Mouse (Mus musculus) intestine, embryonic 16.5 days (tissue): ENCODE data around the gene Grik3. TPM values are rescaled to one million over a fixed set of nuclear protein-coding genes. Genes with fewer than 3 reads are reported as not detected.

Experiments
- ATAC-seq: fragments of 200-750 bp; cut with Nextera tagmentation; 2 replicates; pipeline ENCODE4 v1.8.0; 2017; ENCODE audit warnings: moderate TSS enrichment, moderate library complexity
- H3K27ac ChIP-seq: fragments of 300-500 bp; sonication (generic); 2 replicates; pipeline ENCODE4 v1.5.1; 2014; ENCODE audit warnings: mild to moderate bottlenecking, low read length
- H3K27me3 ChIP-seq: fragments of 300-500 bp; sonication (generic); replicated peaks from 2 replicates; pipeline ENCODE4 v1.6.1; 2014; ENCODE audit warnings: low read length, control low read depth, mixed read lengths; ENCODE audit not compliant: control insufficient read depth, insufficient read depth
- H3K36me3 ChIP-seq: fragments of 300-500 bp; sonication (generic); 2 replicates; pipeline ENCODE4 v1.6.1; 2014; ENCODE audit warnings: low read length, control low read depth; ENCODE audit not compliant: control insufficient read depth, insufficient read depth
- H3K4me1 ChIP-seq: fragments of 300-500 bp; sonication (generic); 2 replicates; pipeline ENCODE4 v1.6.1; 2014; ENCODE audit warnings: low read length, control low read depth, mixed read lengths; ENCODE audit not compliant: control insufficient read depth, insufficient read depth
- H3K4me2 ChIP-seq: fragments of 300-500 bp; sonication (generic); 2 replicates; pipeline ENCODE4 v1.6.1; 2014; ENCODE audit warnings: low read depth, low read length, control low read depth
- H3K4me3 ChIP-seq: fragments of 300-500 bp; sonication (generic); 2 replicates; pipeline ENCODE4 v1.5.1; 2014; ENCODE audit warnings: mild to moderate bottlenecking, low read length
- H3K9ac ChIP-seq: fragments of 300-500 bp; sonication (generic); 2 replicates; pipeline ENCODE4 v1.6.1; 2014; ENCODE audit warnings: low read depth, low read length
- H3K9me3 ChIP-seq: fragments of 300-500 bp; sonication (generic); 2 replicates; pipeline ENCODE4 v1.6.1; 2016; ENCODE audit warnings: low read length, control low read depth; ENCODE audit not compliant: control insufficient read depth
- WGBS: fragments of 180-500 bp; shearing (Covaris S2); extraction: QIAGEN DNeasy Blood & Tissue Kit; methylation state at CpG from one replicate; pipeline ENCODE4 v1.1.7; 2014; 5-methylcytosine and 5-hydroxymethylcytosine counted together
- polyA plus RNA-seq: library from polyadenylated mRNA; unstranded; fragments of >200 nt; fragmentation: Nextera tagmentation; extraction: Ambion mirVana; gene quantifications from 2 replicates; pipeline ENCODE4 v1.2.1, GENCODE M21; 2015

The Grik3 gene
- polyA plus RNA-seq, 1 experiment from 2014 or later = 0.16 TPM

- no peaks in the 10 kb centered on the region; the same call in 1 of the 2 replicates for H3K4me1 ChIP-seq
- no peak overlapping the region for H3K4me3 ChIP-seq
- H3K27ac ChIP-seq = no peak overlapping the region
- no peak overlapping the region for H3K4me2 ChIP-seq
- H3K27me3 ChIP-seq = peaks cover 14% of the 10 kb centered on the region; the same call in 1 of the 2 replicates
- 27% methylated on average over 12 of the region's 12 CpGs for WGBS
- no peaks in the 10 kb centered on the region for H3K9me3 ChIP-seq
- H3K9ac ChIP-seq = no peak overlapping the region
- H3K36me3 ChIP-seq = no peaks in the 10 kb centered on the region
- no peak for ATAC-seq
Measured at GRCm38 (mm10) chr4:125571651-125572311, 81.3 kb downstream of the Grik3 start.

- Histone ChIP-seq H3K27ac (no peak overlapping the region), H3K9me3 (no peaks in the 10 kb centered on the region), H3K36me3 (no peaks in the 10 kb centered on the region), H3K27me3 (peaks cover 14% of the 10 kb centered on the region; the same call in 1 of the 2 replicates), H3K4me3 (no peak overlapping the region), H3K4me2 (no peak overlapping the region), H3K9ac (no peak overlapping the region), H3K4me1 (no peaks in the 10 kb centered on the region; the same call in 1 of the 2 replicates)
- ATAC-seq = no peak
- WGBS = 6% methylated on average over 5 of the region's 5 CpGs
Measured at GRCm38 (mm10) chr4:125572312-125572663, 81.8 kb downstream of the Grik3 start.

- no peaks in the 10 kb centered on the region; the same call in 1 of the 2 replicates for H3K4me1 ChIP-seq
- H3K36me3 ChIP-seq = no peaks in the 10 kb centered on the region
- no peak overlapping the region for H3K27ac ChIP-seq
- peaks cover 14% of the 10 kb centered on the region; the same call in 1 of the 2 replicates for H3K27me3 ChIP-seq
- H3K9ac ChIP-seq = no peak overlapping the region
- ATAC-seq = no peak
- no peak overlapping the region for H3K4me2 ChIP-seq
- H3K9me3 ChIP-seq = no peaks in the 10 kb centered on the region
- 29% methylated on average over 5 of the region's 5 CpGs for WGBS
- H3K4me3 ChIP-seq = no peak overlapping the region
Measured at GRCm38 (mm10) chr4:125573000-125573399, 82.5 kb downstream of the Grik3 start.

GRCm38 (mm10) chr4:125573951-125574675 is 83.6 kb downstream of the Grik3 start:
- peaks cover 14% of the 10 kb centered on the region; the same call in 1 of the 2 replicates for H3K27me3 ChIP-seq
- 14% methylated on average over 11 of the region's 11 CpGs for WGBS

GRCm38 (mm10) chr4:125580336-125580735 is 89.8 kb downstream of the Grik3 start:
- ATAC-seq = no peak
- H3K9me3 ChIP-seq = no peaks in the 10 kb centered on the region
- H3K4me1 ChIP-seq = no peaks in the 10 kb centered on the region
- 50% methylated on average over 5 of the region's 5 CpGs for WGBS
- no peak overlapping the region for H3K9ac ChIP-seq
- H3K4me2 ChIP-seq = no peak overlapping the region
- H3K27me3 ChIP-seq = no peaks in the 10 kb centered on the region
- no peaks in the 10 kb centered on the region for H3K36me3 ChIP-seq
- no peak overlapping the region for H3K4me3 ChIP-seq
- no peak overlapping the region for H3K27ac ChIP-seq

More at GRCm38 (mm10) chr4:125573951-125574675, 83.6 kb downstream of the Grik3 start:
- H3K36me3 ChIP-seq = no peaks in the 10 kb centered on the region
- H3K4me2 ChIP-seq = no peak overlapping the region
- no peak overlapping the region for H3K4me3 ChIP-seq
- no peaks in the 10 kb centered on the region; the same call in 1 of the 2 replicates for H3K4me1 ChIP-seq
- no peak for ATAC-seq
- H3K9me3 ChIP-seq = no peaks in the 10 kb centered on the region
- no peak overlapping the region for H3K9ac ChIP-seq
- H3K27ac ChIP-seq = no peak overlapping the region

GRCm38 (mm10) chr4:125583272-125583671 is 92.8 kb downstream of the Grik3 start:
- H3K27ac ChIP-seq = no peak overlapping the region
- H3K27me3 ChIP-seq = no peaks in the 10 kb centered on the region
- 78% methylated on average over 9 of the region's 9 CpGs for WGBS
- H3K4me2 ChIP-seq = no peak overlapping the region
- no peaks in the 10 kb centered on the region for H3K36me3 ChIP-seq
- no peak overlapping the region for H3K9ac ChIP-seq
- no peak for ATAC-seq
- no peaks in the 10 kb centered on the region for H3K9me3 ChIP-seq
- H3K4me3 ChIP-seq = no peak overlapping the region
- H3K4me1 ChIP-seq = no peaks in the 10 kb centered on the region

GRCm38 (mm10) chr4:125583935-125584334 is 93.4 kb downstream of the Grik3 start:
- Histone ChIP-seq H3K4me3 (no peak overlapping the region), H3K4me1 (no peaks in the 10 kb centered on the region), H3K9me3 (no peaks in the 10 kb centered on the region), H3K9ac (no peak overlapping the region), H3K36me3 (no peaks in the 10 kb centered on the region), H3K27ac (no peak overlapping the region), H3K4me2 (no peak overlapping the region), H3K27me3 (no peaks in the 10 kb centered on the region)
- 65% methylated on average over 4 of the region's 4 CpGs for WGBS
- no peak for ATAC-seq

- H3K9ac ChIP-seq = no peak overlapping the region
- H3K4me2 ChIP-seq = no peak overlapping the region
- H3K27me3 ChIP-seq = no peaks in the 10 kb centered on the region
- H3K36me3 ChIP-seq = no peaks in the 10 kb centered on the region
- no peak overlapping the region for H3K4me3 ChIP-seq
- H3K27ac ChIP-seq = no peak overlapping the region
- no peaks in the 10 kb centered on the region for H3K9me3 ChIP-seq
- H3K4me1 ChIP-seq = no peaks in the 10 kb centered on the region
- ATAC-seq = no peak
- whole genome bisulfite sequencing = 74% methylated on average over 3 of the region's 3 CpGs
Measured at GRCm38 (mm10) chr4:125584676-125585075, 94.2 kb downstream of the Grik3 start.

- ATAC-seq = 0 out of 2 replicates have a peak, but pooled peaks have one; percentile 44
- 15% methylated on average over 12 of the region's 12 CpGs for WGBS
- no peaks in the 10 kb centered on the region for H3K36me3 ChIP-seq
- H3K4me1 ChIP-seq = no peaks in the 10 kb centered on the region
- H3K27ac ChIP-seq = no peak overlapping the region
- H3K9ac ChIP-seq = no peak overlapping the region
- H3K4me2 ChIP-seq = 0 out of 2 replicates have a peak overlapping the region, but pooled peaks have one; percentile 30
- H3K9me3 ChIP-seq = no peaks in the 10 kb centered on the region
- H3K4me3 ChIP-seq = no peak overlapping the region
- H3K27me3 ChIP-seq = no peaks in the 10 kb centered on the region
Measured at GRCm38 (mm10) chr4:125587577-125587976, 97.1 kb downstream of the Grik3 start.
